Mouse (Mus musculus): ENCODE results near the gene Btn2a2. TPM values are rescaled to one million over a fixed set of nuclear protein-coding genes. Genes with fewer than 3 reads are reported as not detected.
"Not testable (repeated sequence)": the region's sequence is repeated elsewhere in the genome, so short reads cannot be mapped to it uniquely, and the experiment has no call there.

Btn2a2 gene
- total and polyA plus RNA-seq, 3 experiments = 1.2 to 2.1 (median 1.3) TPM

- Histone ChIP-seq H3K4me3 (replicated peaks in 1 of 3; ENCODE audit: low read depth in 2 of 3, low read length in 2 of 3, poor library complexity in 1 of 3) (peak overlapping the region; percentile 41 to 63 (median 42)), H3K27ac (ENCODE audit: insufficient read depth, low read depth) (peak overlapping the region; percentile 93), H3K27me3 (replicated peaks) (no peaks in the 10 kb centered on the region), H3K9me3 (replicated peaks; ENCODE audit: low read length) (no peaks in the 10 kb centered on the region), H3K9ac (ENCODE audit: insufficient read depth, low read depth) (peak overlapping the region; percentile 100), H3K4me2 (ENCODE audit: insufficient read depth, low read depth, poor library complexity, severe bottlenecking) (peak overlapping the region; percentile 98), H3K4me1 (ENCODE audit: control insufficient read depth in 1 of 2, insufficient read depth in 2 of 2) (peaks cover 9 to 44% of the 10 kb centered on the region in 2 experiments; a peak in 3 of 4 replicates), H3K79me2 (replicated peaks; ENCODE audit: control insufficient read depth, extremely low read depth, insufficient read depth, poor library complexity, severe bottlenecking) (no peaks in the 10 kb centered on the region), H3K36me3 (replicated peaks in 1 of 2; ENCODE audit: control insufficient read depth in 1 of 2, insufficient read depth in 1 of 2, low read length in 1 of 2) (no peaks in the 10 kb centered on the region)
- in situ Hi-C loops (cut with MboI; ENCODE audit: low pct_ligation_motif_present, low pct_unique_long_range_greater_than_20kb, low sequenced_read_pairs) (no loop called here), dilution Hi-C loops (cut with MboI; ENCODE audit: extremely low pct_ligation_motif_present, extremely low pct_unique_long_range_greater_than_20kb, low sequenced_read_pairs) (no loop called here)
- peak; percentile 31 for TF ChIP-seq NELFE (IDR thresholded peaks at IDR 0.05; ENCODE audit: low read depth, low read length)
- no peak for TF ChIP-seq MEF2A (IDR thresholded peaks at IDR 0.05; ENCODE audit: borderline replicate concordance, low read depth, low read length)
- TF ChIP-seq POLR2A (IDR thresholded peaks at IDR 0.05; ENCODE audit: low read depth, low read length) = peak; percentile 51; the same call in 1 of the 2 replicates
- TF ChIP-seq POLR2AphosphoS2 (IDR thresholded peaks at IDR 0.05; ENCODE audit: low read depth, low read length) = 0 out of 2 replicates have a peak, but pooled peaks have one; percentile 72
- peak; percentile 58; the same call in 1 of the 2 replicates for TF ChIP-seq TBP (conservative IDR thresholded peaks at IDR 0.05; ENCODE audit: low read depth, low read length)
- TF ChIP-seq GABPA (IDR thresholded peaks at IDR 0.05; ENCODE audit: insufficient replicate concordance, low read depth, low read length) = no peak
- DNase-seq (ENCODE audit: extremely low read depth) = peak; percentile 86
Measured at GRCm38 (mm10) chr13:23534368-23535131, 45.9 kb upstream of the Btn2a2 start.

- in situ Hi-C loops (cut with MboI; ENCODE audit: low pct_ligation_motif_present, low pct_unique_long_range_greater_than_20kb, low sequenced_read_pairs); dilution Hi-C loops (cut with MboI; ENCODE audit: extremely low pct_ligation_motif_present, extremely low pct_unique_long_range_greater_than_20kb, low sequenced_read_pairs): not testable (repeated sequence)
Measured at GRCm38 (mm10) chr13:23533560-23534367, 45.1 kb upstream of the Btn2a2 start, which contains the start of gene Hist1h2af. TSS of gene Hist1h2af (plus strand) at chr13:23533906.

More at GRCm38 (mm10) chr13:23533560-23534367, 45.1 kb upstream of the Btn2a2 start, which contains the start of gene Hist1h2af:
- TF ChIP-seq SIN3A (IDR thresholded peaks at IDR 0.05; ENCODE audit: low read length) (peak; percentile 89), POLR2A (IDR thresholded peaks at IDR 0.05; ENCODE audit: low read depth, low read length) (peak; percentile 86), ZNF384 (IDR thresholded peaks at IDR 0.05; ENCODE audit: low read depth, low read length) (peak; percentile 93), ZMIZ1 (IDR thresholded peaks at IDR 0.05; ENCODE audit: low read depth, low read length) (peak; percentile 93), TBP (conservative IDR thresholded peaks at IDR 0.05; ENCODE audit: low read depth, low read length) (peak; percentile 97), MXI1 (IDR thresholded peaks at IDR 0.05; ENCODE audit: low read depth, low read length) (peak; percentile 73; the same call in 1 of the 2 replicates), E2F4 (IDR thresholded peaks at IDR 0.05; ENCODE audit: insufficient replicate concordance, low read depth, low read length) (peak; percentile 99), MEF2A (IDR thresholded peaks at IDR 0.05; ENCODE audit: borderline replicate concordance, low read depth, low read length) (peak; percentile 27; the same call in 1 of the 2 replicates), TCF12 (IDR thresholded peaks at IDR 0.05; ENCODE audit: low read depth, low read length) (peak; percentile 81), CHD1 (IDR thresholded peaks at IDR 0.05; ENCODE audit: low read depth, low read length) (peak; percentile 76; the same call in 1 of the 2 replicates), NELFE (IDR thresholded peaks at IDR 0.05; ENCODE audit: low read depth, low read length) (peak; percentile 85), UBTF (IDR thresholded peaks at IDR 0.05; ENCODE audit: low read depth, low read length) (peak; percentile 49; the same call in 1 of the 2 replicates), CHD2 (IDR thresholded peaks at IDR 0.05; ENCODE audit: low read length) (peak; percentile 63)
- H3K27me3 ChIP-seq (replicated peaks); H3K36me3 ChIP-seq (replicated peaks in 1 of 2; ENCODE audit: control insufficient read depth in 1 of 2, insufficient read depth in 1 of 2, low read length in 1 of 2); H3K9me3 ChIP-seq (replicated peaks; ENCODE audit: low read length); H3K79me2 ChIP-seq (replicated peaks; ENCODE audit: control insufficient read depth, extremely low read depth, insufficient read depth, poor library complexity, severe bottlenecking): not testable (repeated sequence)
- Histone ChIP-seq H3K4me2 (ENCODE audit: insufficient read depth, low read depth, poor library complexity, severe bottlenecking) (peak within 1 kb of the TSS; percentile 98), H3K9ac (ENCODE audit: insufficient read depth, low read depth) (peak within 1 kb of the TSS; percentile 100), H3K4me3 (replicated peaks in 1 of 3; ENCODE audit: low read depth in 2 of 3, low read length in 2 of 3, poor library complexity in 1 of 3) (peak within 1 kb of the TSS; percentile 42 to 63 (median 44)), H3K4me1 (ENCODE audit: control insufficient read depth in 1 of 2, insufficient read depth in 2 of 2) (peaks cover 14 to 41% of the 10 kb centered on the region in 2 experiments), H3K27ac (ENCODE audit: insufficient read depth, low read depth) (peak within 1 kb of the TSS; percentile 93)
- DNase-seq (ENCODE audit: extremely low read depth) = peak; percentile 94
